Mouse (Mus musculus) cerebellum, postnatal 4 days (tissue): ENCODE data around the gene Ccdc28b.

ENCODE experiments used
- DNase-seq, 2 experiments: peaks; one replicate each; pipeline ENCODE4 v3.0.0; 2022; ENCODE audit warnings: low spot score in 2 of 2, mixed read lengths in 1 of 2

The Ccdc28b gene

GRCm38 (mm10) chr4:129584884-129585608, 38.7 kb downstream of the Ccdc28b start:
- DNase-seq = peak; percentile 58 to 81

DNA sequence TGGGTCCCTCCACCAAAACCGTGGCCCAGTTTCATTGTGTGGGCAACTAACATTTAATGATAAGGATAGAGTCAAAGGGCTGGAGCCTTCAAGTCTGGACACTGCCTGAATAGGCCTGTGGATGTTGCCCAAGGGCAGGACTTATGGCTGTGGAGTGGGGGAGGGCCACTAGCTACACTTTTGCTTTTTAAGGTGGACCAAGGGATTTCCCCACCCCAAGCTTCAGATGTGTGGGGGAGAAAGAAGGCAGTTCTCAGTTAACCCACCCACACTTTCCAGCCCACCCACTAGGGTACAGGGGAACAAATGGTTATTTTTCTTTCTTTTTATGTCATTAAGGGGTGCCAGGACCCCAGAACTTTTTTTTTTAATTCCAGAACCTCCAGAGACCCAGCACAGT, 39.4 kb downstream of the Ccdc28b start:
- no peak for DNase-seq

DNA sequence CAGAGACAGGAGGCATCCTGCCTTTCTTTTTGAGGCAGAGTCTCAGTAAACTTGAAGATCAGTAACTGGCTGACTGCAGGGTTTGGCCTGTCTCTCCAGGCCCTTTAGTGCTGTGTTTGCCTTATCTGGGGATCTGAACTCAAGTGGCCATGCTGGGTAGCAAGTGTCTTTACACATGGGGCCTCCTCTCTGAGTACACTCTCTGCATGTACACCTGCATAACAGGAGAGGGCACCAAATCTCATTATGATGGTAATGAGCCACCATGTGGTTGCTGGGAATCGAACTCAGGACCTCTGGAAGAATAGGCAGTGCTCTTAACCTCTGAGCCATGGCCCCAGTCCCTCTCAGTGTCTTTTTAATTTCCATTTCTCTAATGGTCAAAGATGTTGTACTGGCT, 41.5 kb downstream of the Ccdc28b start:
- DNase-seq = no peak

- no peak for DNase-seq
These were observed 43.4 kb downstream of the Ccdc28b start for GRCm38 (mm10) chr4:129580347-129580746.

GRCm38 (mm10) chr4:129578466-129578865, 45.3 kb downstream of the Ccdc28b start, which contains the start of gene Fam167b:
TSS of gene Fam167b (minus strand) at chr4:129578549.
- DNase-seq = no peak

- no peak for DNase-seq
These were observed 46.1 kb downstream of the Ccdc28b start for GRCm38 (mm10) chr4:129577688-129578087.

GRCm38 (mm10) chr4:129576863-129577491, 46.8 kb downstream of the Ccdc28b start:
- peak; percentile 40 to 73 for DNase-seq

- no peak for DNase-seq
These were observed 48.4 kb downstream of the Ccdc28b start for GRCm38 (mm10) chr4:129575171-129575844.

DNA sequence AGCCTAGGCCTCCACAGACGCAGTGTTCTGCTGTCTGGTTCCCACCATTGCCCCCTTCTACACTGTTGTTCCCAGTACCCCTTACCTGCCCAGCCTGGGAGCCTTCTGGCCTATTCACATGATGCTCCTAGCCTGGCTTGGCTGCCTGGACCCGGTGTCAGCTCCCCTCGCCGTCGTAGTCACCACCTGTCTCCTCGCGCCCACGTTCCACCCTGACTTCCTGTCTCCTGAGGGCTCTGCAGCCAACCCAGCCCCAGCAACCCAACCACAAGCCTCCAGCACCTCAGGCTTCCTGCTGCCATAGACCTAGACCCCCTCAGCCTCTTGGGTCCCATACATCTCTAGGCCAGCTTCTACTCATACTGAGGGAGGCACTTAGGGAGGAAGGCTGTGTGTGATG, 50.3 kb downstream of the Ccdc28b start, which contains the start of gene Lck:
Gene Lck, minus strand, starts transcription at position 212 of the 400 bp plus-strand sequence.
- no peak for DNase-seq

DNA sequence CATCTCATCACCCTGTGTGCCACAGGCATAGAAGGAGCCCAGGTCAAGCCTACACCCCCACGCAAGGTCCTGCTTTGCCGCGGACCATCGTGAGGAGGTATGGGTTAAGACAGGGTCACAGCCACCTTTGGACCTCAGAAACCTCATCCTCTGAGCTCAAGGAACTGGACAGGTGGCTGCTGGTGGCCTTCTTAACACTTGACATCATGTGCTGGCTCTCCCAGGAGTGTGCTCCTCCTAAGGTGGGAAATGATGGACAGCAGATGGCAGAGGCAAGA, 50.7 kb downstream of the Ccdc28b start:
- no peak for DNase-seq

DNA sequence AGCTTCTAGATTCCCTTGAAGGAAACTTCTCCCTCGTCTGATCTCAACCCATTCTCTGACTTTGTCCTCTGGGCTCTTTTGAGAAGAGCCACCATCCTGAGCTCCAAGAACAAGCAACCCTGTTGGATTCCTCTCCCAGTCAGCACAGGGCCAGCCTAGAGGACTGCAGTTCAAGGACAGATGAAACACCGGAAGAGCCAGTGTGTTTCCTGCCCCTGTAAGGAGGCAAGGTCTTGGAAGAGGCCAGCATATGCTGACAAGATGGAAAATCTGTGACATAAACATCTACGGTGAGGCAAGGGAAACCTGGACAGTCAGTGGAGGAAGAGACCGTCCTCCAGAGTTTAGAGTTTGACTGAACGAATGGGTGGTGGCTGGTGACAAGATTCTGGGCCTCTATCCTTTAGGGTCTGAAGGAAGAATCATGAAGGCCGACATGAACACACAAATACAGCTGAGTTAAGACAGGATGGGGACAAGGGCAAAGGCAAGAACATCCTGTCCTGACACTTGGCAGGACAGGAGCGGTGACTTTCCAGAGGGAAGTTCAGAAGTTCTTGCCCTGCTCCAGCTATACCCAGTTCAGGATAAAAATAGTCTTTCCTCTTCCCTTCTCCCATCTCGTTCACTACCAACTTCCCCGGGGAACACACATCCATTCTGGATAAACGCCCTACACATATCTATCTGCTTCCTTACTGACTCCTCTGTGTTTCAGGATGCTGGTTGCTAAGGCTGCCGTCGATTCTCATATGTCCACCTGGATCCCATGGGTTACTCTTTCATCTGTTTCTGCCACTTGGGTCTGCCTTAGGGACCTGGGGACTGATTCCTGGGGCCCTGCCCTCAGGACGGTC, 51.3 kb downstream of the Ccdc28b start:
- no peak for DNase-seq

GRCm38 (mm10) chr4:129571551-129572084, 52.1 kb downstream of the Ccdc28b start:
- DNase-seq = no peak

DNA sequence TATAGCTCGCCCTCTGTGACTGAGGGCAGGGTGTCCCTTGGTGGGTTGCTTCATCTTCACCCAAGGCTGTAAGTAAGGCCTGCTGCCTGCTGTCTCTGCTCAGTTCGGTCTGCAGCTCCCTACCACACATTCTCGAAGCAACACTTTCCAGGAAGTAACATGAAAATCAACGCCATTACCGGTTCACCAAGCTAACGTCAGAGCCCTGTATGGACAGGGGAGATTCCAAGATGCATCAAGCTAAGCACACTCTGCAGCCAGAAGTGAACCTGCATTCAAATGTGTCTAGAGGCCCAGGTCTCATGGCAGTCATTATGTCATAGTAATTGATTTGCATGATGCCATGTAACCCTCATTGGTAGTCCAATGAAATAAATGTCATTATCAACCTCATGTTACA, 53.7 kb downstream of the Ccdc28b start:
- DNase-seq = no peak
